Mouse (Mus musculus) heart, adult 11 months (tissue): ENCODE measurements around the gene Msi2.

ENCODE experiments used
- DNase-seq: peaks from one replicate; pipeline ENCODE4 v3.0.0; 2022

Gene Msi2

GRCm38 (mm10) chr11:88718050-88718765 lies at the start of gene Msi2:
Gene Msi2, minus strand, starts transcription at chr11:88718513.
- peak; percentile 99 for DNase-seq

GRCm38 (mm10) chr11:88765635-88766034 lies 47.3 kb upstream of the Msi2 start:
- DNase-seq = no peak

- DNase-seq = no peak
Measured at GRCm38 (mm10) chr11:88763371-88763770, 45.1 kb upstream of the Msi2 start.

DNA sequence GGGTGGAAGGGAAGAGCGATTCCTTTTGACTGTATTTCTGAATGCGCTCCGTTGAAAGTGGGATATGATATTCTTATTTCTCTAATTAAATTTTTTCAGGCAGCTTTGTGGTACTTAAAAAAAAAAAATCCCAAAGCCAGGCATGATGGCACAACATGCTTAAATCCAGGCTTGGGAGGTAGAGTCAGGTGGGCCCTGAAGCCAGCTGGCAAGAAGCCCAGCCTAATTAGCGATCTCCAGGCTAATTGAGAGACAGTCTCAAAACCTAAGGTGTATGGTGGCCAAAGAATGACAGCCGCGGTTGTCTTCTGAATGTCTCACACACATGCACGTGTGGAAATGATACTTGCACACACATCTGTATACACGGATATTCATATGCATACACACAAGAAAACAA lies 41.2 kb upstream of the Msi2 start:
- DNase-seq = no peak

- no peak for DNase-seq
Measured at GRCm38 (mm10) chr11:88758402-88758801, 40.1 kb upstream of the Msi2 start.

DNA sequence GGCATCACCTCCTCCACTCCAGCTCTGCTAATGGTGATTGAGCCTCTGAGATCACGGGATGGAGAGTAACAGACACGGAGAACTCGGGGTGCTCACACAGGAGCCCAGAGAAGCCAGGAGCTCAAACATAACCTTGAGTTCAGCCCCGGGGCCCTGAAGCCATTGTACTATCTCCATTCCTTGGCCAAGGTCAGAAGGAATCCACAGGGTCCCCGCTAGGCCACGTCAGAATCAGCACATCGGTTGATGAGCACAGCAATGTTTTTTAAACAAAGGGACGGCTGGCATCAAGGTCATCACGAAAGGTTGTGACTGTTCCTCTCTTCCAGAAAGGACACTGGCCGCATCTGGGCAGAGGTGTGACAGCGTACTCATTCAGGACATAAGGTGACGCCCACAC lies 27.0 kb upstream of the Msi2 start:
- DNase-seq = no peak

DNA sequence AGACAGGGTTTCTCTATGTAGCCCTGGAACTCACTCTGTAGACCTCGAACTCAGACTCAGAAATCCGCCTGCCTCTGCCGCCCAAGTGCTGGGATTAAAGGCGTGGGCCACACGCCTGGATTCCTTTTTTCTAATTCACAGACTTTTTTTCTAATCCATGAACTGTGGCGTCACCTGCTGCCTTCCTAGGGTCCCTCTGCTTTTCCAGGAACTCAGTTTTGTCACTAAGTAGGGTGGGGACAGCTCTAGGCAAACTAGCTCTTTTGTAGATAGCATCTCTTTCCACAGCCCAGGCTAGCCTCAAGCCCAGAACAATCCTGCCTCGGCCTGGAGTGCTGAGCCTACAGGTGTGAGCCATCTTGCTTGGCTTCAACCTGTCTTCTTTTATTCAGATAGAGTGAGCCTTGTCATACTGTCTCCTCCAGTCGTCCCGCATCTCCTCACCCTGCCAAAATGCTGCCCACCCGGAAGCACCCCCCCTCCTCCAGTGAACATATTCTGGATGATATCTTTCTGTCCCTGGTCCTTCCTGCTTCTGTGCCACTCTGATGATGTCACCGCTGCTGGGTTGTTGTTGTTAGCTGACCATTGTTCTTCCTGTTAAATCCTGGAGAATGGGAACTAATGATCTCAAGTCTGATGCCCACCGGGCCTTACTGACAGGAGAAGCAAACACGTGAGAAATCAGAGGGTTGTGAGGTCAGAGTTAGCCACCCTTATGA lies 21.4 kb upstream of the Msi2 start:
- no peak for DNase-seq

DNA sequence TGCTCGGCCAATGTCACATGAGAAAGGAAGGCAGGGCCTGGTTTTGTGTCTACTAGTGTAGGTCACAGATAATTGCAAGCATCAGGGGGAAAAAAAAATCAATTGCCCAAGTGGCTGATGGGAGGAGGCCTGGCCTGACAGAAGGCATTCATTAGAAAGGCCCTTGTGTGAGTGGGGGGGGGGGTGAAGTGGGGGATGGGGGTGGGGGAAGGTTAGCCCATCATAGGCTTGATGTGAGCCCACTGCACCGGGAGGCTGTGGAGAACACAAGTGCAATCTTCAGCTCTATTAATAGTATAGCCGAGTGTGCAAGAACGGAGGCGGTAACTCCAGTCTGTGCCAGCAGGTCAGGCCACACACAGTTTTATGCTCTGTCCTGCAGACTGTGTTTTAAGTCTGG lies 11.1 kb upstream of the Msi2 start:
- DNase-seq = peak; percentile 92

DNA sequence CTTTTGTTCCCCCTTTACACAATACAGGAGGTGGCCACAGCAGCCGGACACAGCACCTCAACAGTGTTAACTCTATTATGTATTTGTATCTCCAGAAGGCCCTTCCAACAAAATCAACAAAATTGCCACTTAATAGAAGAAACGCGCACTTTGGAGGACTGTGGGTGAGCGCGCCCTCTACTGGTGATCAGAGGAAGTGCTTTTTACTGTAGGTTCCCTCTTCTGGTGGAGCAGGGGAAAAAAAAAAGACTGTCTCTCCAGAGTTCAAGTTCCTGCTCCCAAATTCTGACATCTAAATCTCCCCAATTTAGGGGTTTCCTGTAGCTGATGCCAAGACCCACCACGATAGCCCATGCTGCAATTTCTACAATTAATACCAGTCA lies 10.2 kb upstream of the Msi2 start:
- DNase-seq = no peak

DNA sequence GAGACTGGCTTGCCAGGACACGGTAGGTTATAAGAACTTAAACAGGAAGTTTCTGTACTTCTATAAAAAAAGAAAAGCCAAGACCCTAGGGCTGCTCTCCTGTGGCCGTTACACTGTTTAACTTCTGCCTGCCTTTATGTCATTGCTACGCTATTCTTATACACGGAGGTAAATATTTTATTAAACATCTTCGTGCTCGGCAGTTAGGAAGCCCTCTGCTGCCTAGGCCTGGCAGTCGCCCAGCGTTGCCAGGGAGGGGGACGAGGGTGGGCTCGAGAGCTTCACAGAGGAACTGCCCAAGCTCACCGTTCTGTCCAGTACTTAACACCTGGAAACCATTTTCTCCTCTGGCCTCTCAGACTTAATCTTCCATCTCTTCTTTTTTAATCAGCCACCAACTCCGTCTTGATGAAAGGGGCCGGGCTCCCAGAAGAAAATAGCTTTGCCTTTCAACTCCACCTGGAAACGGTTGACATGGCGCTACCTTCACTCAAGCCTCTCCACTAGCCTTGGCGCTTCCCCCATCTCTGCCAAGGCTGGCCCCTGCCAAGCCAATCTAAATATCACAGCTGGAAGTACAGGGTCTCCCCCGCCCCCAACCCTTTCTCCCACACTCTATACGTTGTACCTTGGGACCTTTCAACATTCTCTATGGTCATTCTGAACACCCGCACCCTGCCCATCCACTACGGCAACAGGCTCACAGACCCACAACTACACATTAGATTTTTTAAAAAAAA lies 9.6 kb upstream of the Msi2 start:
- no peak for DNase-seq

DNA sequence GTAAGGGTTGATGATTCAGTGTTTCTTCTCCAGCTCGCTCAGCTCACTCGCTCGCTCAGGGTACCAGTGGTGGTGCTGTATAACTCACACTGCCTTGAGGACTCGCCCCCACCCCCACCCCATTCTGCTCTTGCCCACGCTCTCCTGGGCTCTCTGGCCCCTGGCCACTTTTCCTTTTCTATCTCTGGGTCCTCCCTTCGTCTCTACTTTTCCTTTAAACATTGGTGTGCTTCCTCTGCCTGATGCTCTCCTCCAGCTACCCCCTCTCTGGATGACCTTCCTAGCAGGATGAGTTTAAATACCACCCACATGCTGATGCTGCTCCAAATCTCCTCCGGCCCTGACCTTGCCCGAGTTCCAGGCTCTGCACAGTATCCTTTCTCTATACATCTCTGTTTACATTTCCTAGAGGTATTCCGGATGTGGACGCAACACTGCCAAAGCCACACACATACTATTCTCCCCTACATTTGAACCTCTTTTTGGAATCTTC lies 2.9 kb upstream of the Msi2 start:
- no peak for DNase-seq

GRCm38 (mm10) chr11:88720261-88721143 lies 2.2 kb upstream of the Msi2 start:
- no peak for DNase-seq

DNA sequence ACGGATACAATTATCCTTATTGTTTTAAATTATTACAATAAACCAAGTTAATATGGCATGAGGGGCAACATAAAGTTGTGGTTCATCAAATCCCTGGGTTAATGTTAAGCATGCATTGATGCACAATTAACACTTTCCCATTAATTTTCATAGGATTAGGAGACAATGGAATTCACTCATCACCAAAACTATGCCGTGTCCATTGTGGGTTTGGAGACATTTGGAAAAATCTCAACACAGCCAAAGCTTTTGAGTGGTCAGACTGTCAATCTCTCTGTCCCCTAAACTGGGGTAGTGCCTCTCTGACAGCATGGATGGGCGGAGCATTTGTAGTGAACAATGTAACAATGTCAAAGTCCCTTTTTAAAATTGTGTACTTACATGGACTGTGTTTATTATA lies 1.3 kb upstream of the Msi2 start:
- no peak for DNase-seq

DNA sequence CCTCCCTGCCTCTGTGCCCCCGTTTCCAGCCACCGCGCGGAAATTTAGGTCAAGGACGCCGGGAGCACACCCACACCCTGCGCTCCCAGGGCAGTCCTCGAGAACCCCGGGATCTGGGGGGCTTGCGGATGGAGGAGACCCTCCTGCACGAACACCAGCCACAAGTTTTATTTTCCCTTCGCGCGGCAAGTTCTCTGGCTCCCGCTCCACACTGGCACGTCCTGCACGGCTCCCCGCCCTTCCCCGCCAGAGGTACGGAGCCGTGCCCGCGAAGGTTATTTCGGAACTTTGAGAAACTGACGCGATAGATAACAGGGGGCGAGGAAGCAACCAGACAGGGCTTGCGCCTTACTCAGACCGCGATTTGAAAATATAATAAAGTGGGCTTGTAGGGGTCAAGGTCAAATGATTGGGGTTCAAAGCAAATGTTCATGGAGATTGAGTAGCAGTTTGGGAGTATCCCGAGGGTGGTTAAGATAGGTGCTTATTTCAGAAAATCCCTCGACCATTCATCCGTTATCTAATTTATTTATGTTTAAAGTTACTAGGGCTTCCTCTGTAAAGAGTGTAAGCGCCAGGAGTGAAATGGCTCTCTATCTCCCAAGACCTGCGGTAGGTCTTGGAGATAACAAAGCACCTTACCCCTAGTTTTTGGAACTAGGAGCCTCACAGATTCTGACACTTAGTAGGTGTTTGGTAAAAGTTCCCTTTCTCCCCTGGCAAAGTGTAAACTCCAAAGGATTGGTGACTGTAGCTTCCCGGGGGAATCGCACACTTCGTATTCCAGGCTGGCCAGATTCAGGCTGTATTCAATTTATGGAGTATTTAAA lies 668 bp upstream of the Msi2 start:
- DNase-seq = no peak

DNA sequence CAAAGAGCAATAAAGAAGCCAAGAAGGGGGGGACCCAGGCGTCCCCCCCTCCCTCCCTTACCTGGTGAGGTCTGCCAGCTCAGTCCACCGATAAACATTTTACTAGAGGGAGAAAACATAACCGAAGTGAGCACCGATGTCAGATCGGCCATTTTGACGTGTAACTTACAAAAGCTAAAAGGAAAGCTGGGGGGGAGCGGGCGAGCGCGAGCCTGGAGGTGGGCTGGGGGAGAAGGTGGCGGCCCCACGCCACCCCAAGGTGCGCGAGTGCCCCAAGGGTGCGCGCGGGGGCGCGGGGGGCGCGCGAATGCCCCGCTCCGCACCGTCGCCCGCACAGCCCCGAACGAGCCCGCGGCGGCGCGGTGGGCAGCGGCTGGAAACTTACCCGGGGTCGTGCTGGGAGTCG lies 666 bp downstream of the Msi2 start:
- no peak for DNase-seq

- DNase-seq = no peak
Measured at GRCm38 (mm10) chr11:88717016-88717643, 1.2 kb downstream of the Msi2 start.

DNA sequence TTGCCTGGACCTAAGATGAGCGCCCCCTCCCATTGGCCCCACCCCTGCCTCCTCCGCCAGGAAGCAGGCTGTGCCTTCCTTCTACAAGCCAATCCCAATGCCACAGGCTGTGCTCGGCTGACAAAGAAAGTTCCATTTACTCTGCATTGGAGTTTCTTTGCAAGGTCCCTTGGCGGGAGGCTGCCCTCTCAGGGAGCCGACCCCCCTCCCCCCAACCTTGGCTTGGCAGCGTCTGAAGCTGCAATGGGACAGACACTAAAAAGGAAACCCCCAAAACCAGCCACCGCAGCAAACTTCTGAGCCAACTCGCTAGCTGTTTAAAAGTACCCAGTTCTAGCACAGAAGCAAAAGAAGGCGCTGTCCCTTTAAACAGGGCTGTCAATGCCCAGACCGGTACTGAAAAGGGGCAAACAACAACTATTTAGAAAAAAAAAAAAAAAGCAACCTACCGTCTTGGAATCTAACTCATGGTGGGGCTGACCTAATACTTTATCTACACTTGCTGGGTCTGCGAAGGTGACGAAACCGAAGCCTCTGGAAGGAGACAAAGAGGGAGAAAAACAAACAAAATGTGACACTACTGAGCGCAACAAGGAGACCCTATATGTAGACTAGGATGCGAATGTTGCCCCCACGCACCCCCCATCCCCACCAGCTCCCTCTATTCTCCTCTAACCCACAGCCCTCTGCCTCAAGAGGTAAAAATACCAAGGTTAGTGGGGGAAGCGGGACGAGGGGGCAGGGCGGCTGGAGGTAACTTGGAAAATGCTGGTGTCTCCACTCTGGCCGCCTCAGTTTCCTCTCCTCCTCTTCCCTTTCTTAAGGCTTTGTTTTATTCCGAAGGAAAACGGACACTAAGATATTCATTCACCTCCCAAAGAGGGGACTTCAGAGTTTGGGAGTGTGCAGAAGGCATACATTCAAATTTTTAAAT lies 2.0 kb downstream of the Msi2 start:
- DNase-seq = peak; percentile 93

DNA sequence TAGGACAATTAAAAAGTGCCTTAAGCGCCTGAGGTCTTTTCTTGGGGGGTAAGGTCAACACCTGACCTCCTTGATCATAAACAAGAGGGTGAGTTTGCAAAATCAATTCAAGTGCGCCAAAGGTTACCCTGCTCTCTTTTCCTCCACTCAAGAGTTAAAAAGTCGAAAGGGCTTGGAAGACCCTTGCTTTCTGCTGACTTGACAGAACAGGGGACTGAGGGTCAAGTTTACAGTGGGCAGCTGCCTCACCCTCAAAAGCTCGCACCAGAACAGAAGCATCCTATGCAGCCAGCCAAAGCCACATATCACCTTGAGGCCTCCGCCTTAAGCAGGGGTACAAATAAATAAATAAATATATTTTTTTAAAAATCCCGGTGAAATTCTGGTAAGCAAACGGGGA lies 3.0 kb downstream of the Msi2 start:
- DNase-seq = no peak

DNA sequence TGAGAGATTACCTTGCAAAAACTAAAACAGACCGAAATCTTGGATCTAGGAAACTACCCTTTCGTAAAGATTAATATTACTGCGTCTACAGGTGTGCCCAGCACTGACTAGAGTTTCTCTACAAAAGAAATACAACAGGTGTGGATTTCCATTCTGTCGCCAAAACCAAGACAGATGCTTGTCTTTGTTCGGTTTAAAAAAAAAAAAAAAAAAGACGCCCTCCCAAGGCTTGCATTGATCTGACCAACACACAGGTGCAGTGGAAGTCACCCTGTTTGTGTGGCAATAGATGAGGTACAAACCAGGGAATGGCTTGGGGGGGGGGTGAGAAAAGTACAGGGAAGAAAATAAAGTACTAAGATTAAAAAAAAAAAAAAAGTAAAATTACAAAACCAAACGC lies 4.2 kb downstream of the Msi2 start:
- no peak for DNase-seq

DNA sequence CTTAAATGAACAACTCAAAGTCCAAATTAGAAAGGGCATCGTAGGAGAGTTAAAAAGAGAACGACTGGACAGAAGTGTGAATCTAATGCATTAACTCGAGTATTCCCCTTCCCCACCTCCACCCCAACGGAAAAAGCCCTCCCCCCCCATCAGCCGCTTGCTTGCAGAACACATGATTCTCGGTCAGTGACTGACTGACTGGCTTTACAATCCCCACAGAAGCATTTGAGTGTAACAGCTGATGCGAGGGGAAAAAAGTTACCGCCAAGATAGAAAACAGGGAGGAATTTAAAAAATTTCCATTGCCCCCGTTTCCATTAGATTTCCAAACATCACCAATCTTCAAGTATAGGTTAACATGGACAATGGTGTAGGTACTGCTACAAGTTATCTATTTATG lies 4.8 kb downstream of the Msi2 start:
- no peak for DNase-seq
